Mouse (Mus musculus) ovary, postnatal 14 days (tissue): ENCODE measurements around the gene Rnf10.

Experiments
- DNase-seq: peaks from one replicate; pipeline ENCODE4 v3.0.0; 2022; ENCODE audit warnings: low spot score

Rnf10 gene

DNA sequence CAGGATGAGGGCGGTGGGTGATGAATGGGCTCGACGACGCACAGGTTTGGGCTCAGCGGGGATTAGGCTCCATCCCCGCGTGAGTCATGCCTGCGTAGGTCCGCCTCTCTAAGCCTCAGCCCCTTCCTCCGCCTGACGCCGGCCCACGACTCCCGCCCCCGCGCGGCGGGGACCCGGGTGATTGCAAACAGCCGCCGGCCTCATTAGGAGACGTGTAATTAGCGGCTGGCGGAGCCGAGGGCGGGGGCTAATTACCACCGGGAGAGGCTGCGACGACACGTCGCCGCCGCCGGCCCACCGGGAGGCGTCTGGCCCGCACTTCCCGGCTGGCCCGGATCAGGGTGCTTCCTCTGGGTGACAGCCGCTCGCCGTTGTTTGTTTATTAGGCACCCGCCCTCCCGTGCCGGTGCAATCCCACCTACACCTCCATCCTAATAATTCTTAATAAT is 37.4 kb downstream of the Rnf10 start:
- peak; percentile 38 for DNase-seq

DNA sequence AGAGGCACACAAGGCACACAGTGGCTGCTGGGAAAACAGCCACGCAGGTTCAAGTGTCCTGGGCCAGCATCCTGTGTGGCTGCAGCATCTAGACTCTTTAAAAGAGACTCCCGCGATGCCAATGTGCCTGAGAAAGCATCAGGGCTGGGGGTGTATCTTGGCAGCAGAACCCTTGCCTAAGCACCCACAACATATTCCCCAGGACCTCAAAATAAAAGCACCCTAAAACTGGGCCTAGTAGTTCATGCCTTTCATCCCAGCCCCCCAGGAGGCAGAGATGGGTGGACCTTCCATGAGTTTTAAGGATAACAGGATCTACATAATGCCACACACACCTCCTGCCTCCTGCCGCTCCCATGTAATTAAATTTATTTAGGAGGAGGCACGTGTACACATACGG is 38.2 kb downstream of the Rnf10 start:
- DNase-seq = no peak

DNA sequence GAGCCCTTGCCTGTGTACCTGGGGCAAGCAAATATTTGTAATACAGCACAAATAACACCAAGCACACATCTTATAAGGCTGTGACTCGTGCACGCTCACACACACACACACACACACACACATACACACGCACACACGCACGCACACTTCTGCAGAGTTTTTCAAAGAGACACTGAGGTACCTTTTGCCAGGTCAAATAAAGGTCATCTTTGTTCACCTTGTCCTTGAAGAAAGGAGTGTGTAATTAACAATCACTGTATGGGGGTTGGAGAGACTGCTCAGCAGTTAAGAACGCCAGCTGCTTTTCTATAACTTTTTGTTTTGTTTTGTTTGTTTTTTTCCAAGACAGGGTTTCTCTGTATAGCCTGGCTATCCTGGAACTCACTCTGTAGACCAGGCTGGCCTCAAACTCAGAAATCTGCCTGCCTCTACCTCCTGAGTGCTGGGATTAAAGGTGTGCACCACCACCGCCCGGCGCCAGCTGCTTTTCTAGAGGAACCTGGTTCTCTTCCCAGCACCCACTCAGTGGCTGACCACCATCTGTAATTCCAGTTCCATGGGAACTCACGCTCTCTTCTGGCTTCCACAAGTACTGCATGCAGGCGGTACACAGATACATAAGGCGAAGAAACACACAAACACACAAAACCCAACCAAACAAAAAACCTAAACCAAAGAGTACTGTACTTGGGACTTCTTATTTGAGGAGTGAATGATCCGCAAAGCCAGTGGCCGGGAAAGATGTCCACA is 39.5 kb downstream of the Rnf10 start:
- DNase-seq = no peak

- no peak for DNase-seq
Measured at GRCm38 (mm10) chr5:115232516-115232915, 40.2 kb downstream of the Rnf10 start.

DNA sequence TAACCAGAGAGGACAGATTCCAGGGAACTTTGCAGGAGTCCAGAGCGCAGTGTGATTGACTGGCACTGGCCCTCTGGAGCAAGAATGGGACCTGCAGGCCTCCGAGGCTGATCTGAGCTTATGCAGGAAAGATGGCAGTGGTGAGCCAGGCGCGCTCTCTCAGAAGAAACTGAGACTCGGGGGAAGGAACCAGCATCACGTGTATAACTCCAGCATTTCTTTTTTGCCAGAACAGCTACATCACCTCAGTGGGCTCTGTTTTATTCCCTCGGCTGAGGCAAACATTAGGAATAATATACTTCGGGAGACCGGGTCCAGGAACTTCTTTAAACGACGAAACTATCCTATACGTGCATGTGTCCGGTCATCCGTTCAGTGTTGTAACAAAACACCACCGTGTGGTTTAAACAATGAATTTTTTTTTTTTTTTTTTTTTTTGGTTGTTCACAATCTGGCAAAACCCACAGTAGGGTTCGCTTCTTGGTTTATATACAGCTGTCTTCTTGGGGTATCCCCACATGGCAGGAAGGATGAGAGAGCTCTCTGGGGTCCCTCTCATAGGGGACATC is 41.1 kb downstream of the Rnf10 start:
- no peak for DNase-seq

DNA sequence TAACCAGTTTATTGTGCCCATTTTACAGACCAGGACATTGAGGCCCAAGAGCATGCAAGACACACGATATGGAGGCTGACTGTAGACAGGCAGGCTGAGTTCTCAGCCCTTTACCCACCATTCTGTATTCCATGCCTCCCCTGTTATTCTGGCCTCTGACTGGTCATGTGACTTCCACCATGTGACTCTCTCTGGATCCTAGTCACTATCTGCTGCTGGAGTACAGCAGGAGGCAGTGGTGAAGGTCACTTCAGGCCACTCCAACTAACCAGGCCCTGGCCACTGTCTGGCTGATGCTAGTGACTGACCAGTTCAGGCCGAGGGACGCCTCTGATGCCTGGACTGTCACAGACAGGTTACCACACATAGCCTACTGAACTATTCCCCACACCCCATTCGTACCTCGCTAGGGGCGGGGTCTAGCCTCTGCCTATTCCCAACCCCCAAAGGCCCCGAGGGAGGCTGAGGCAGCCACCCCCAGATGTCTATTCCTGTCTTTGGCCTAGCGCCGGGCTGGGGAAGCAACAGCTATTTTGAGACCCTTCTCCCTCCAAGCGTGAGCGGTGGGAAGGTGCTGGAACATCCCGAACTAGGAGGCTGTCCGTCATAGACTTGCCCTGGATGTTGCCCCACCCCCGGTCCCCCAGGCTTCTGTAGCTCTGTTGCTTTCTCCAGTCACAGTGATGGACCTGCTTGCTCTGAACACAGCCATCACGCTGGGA is 41.7 kb downstream of the Rnf10 start:
- no peak for DNase-seq

DNA sequence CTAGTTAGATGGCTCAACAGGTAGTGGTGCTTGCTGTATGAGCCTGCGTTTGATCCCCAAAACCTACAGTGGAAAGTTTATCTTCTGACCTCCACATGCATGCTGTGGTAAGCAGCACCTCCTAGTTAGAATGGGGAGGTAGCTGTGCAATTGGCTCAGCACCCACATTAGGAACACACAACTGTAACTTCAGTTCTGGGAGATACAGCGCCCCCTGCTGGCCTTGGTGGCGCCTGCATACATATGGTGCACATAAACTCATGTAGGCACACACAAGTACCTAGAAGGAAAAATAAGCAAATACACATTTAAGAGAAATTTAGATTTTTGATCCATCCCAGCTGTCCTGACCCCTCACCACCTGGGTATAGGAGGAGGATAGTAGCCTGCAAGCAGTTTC is 50.2 kb downstream of the Rnf10 start:
- no peak for DNase-seq

- no peak for DNase-seq
Measured at GRCm38 (mm10) chr5:115220931-115221640, 51.6 kb downstream of the Rnf10 start.

GRCm38 (mm10) chr5:115217998-115218397 is 54.7 kb downstream of the Rnf10 start:
- no peak for DNase-seq

DNA sequence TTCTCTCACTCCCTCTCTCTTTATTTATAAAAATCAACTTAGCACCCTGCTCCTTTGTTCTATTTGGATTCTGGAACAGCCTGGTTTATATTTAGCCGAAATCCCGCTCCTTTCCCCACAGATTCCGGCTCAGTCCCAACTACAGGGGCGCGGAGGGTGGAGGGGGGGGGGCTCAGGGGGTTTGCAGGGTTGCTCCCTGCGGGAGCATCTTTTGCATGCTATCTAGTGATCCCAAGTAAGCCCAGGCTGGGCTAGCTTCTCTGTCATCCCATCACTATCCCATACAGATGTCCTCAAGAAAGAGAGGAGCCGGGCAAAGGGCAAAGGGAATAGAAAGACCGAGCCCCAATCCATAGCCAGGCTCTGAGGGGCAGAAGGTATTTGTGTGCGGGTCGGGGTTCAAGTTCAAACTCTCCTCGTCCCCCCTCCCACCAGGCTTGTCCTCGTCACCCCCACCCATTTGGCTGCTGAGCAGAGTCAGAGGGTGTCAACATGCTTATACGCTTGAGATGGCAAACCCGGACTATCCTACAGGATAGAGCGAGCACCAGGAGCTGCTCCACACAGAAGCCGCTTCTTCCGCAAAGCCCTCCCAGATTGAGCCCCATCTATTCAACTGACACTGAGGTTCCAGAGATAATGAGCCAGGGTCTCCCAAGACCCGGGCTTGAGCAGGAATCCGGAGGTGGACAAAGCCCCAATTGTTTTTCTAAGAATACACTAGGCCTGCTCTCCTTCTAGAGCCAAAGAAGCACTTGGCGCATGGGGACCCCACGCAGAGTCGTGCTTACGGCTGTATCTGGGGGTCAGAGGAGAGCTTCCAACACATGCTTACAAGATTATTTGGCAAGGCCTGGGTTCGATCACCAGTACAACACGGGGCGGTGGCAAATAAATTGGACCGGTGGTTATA is 57.2 kb downstream of the Rnf10 start:
- no peak for DNase-seq

DNA sequence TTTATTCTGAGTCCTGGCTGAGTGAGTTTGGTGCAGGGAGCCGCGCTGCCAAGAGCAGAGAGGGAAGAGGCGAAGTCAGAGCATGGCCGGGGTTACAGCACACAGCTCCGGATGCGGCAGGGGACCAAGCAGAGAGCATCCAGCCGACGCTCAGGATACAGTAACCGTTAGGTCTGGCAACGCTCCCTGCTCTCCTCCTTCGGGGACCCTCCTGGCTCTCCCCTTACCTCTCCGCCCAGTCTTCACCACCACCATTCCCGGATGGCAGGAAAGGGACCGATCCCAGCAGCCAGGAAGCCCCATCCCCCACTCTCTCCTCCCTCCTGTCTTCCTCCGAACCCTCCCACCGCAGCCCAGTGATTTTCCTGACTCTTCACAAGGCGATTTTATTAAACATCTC is 57.8 kb downstream of the Rnf10 start:
- DNase-seq = no peak

- DNase-seq = no peak
Measured at GRCm38 (mm10) chr5:115212861-115213260, 59.8 kb downstream of the Rnf10 start.

DNA sequence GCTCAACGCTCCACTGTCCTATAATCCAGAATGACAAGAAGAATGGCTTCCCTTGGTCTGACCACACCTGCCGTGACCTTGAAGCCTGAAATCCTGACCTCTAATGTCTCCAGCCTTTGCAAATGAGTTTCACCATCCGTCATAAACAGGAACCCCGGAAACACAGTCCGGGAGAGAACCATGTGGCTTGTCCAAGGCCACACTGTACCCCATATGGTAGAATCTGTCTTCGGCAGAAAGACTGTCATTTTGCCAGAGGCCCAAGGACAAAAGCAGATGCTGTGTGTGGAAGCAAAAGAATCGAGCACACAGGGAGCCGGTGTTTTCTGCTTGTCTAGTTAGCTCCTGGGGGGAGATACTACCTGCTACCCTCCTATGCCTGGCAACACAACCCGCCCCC is 60.2 kb downstream of the Rnf10 start:
- no peak for DNase-seq

DNA sequence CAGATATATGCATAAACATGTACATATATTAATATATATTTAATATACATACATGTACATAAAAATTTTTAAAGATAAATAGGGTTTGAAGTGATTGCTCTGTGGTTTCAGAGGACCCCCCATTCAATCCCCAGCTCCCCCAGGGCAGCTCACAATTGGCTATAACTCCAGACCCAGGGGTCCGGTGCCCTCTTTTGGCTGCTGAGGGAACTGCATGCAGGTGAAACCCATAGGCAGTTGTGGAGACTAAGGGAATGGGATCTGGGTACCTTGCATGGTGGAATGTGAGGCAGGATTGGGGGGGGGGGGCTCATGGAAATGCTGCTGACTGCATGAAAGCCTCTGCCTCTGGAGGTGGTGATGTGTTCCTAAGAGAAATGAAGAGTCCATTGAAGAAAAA is 62.3 kb downstream of the Rnf10 start:
- no peak for DNase-seq

DNA sequence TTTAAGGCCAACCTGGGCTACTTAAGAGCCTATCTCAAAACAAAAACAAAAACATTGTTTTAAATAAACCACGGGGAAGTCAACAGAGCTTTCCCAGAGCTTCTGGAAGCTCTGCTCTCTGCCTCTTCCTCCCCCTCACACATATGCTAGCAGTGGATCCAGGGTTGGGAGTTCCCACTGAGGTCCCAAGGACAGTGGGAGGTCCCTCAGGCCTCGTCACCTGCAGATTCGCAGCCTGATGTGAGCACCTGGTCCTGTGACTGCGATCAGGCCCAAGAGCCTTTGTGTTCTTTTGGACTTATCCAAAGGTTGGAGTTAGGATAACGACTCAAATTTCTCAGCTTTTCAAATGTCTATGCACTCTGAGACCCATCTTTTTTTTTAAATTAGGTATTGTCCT is 64.1 kb downstream of the Rnf10 start:
- DNase-seq = no peak

DNA sequence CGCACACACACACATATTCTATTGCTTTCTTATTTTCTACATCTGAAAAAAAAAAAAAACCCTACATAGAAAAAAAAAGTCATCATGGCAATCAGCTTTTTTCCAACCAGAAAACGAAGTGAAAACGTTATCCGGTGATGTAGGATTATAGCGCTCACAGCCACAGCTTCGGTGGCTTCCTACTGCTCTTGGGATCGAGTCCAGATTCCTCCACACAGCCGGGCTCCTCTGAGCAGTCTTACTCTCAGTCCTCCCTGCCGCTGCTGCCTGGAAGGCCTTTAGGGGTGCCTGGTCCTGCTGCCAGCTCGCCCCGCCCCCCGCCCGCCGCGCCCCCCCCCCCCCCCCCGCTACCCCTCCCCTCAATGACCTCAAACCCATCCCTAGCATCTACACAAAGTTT is 64.8 kb downstream of the Rnf10 start:
- no peak for DNase-seq

GRCm38 (mm10) chr5:115207244-115207643 is 65.5 kb downstream of the Rnf10 start:
- no peak for DNase-seq

DNA sequence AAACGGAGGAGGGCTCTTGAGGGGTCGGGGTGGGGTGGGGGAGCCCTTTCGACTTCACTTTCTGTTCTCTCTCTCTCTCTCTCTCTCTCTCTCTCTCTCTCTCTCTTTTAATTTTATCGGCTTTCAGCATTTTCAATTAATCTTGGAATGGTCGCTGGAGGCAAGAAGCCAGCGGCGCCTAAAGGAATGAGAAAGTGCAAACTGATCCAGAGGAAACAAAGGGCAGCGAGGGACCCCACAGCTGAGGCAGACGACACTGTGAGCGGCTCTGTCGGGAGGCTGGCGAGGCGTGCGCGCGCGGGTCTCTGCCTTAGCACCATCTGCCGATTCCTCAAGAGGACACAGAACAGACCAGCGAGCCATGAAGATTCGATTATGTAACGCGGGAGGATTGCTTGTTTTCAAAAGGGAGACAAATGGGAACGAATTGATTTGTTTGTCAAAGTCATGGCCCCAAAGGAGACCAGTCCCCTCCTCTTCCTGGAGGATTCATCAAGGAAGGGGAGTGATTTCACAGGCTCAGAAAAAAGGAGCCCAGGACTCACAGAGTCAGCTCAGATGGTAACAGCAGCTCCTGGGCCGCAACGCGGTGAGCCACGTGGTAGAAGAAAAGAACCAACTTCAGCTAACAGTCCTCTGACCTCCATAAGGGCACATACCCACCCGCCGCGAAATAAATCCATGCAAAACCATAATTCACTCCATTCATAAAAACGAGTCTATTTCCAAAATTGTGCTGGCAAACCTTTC is 68.0 kb downstream of the Rnf10 start:
- DNase-seq = no peak

DNA sequence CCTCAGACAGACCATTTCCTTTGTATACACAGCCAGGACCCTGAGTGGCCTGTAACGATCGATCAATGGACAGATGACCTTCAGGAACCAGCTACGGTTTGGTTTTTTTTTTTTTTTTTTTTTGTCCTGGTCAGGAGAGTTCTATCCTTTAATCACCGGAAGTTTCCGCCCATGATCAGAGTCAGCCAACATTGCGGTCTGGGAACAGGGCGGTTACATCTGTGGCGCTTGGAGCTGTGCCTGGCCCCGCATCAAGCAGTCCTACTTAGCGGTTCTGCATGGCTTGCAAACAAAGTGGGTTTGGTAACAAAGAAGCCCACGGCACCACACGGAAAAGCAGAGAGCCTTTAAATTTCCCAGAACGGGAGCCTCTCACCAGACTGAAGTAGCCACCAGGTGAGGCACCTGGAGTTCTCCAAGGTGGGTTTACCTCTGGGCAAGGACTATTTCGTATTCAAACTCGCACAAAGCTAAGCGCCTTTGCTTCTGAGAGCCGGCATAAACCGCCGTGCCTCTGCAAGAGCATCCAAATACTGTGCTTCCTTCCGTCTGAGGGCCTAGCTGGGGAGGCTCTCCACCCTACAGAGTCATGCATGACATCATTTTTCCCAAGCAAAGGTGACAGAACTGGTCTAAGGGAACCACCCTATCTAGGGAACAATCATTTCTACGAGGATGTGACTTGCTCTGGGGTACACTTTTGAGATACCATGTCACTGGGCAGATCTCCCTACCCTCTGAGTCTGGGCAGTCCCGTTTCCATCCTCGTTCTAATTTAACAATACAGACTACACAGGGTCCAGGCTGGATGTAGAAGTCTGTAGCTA is 68.8 kb downstream of the Rnf10 start:
- DNase-seq = no peak

- DNase-seq = no peak
Measured at GRCm38 (mm10) chr5:115194626-115195221, 78.0 kb downstream of the Rnf10 start.
